In genomic region chr11:31810011-31810786, GRCm38 (mm10) we compare ENCODE assay signal across 13 mouse cellular contexts.
DNase-seq lines count a peak whose midpoint lies in the region; ATAC-seq and TF ChIP-seq lines count a peak whose summit lies in the region.
"Had no signal": no experiment of that assay in that cellular context is flagged by ENCODE, and none has a peak within 500 bp of the region (broad histone marks: within the 10 kb centered on the region; RNA-seq: fewer than 3 reads in every experiment).

No protein-coding gene starts in this region.

- DNase-seq in forebrain, embryonic 10.5 days (ENCODE audit: extremely low spot score, low spot score), result no peak
- DNase-seq in kidney, adult 11 months, result no peak
- no peak for DNase-seq in MEL (ENCODE audit: low read depth, low spot score)
- no peak for DNase-seq in liver, embryonic 14.5 days (ENCODE audit: low read depth in 3 of 3, low spot score in 3 of 3)
- no peak for DNase-seq in natural killer cell, adult 2 months (ENCODE audit: low spot score in 2 of 2)
- no peak for DNase-seq in urinary bladder, postnatal 36 days (ENCODE audit: low spot score in 2 of 2)
- DNase-seq: cerebellum, adult 2 months; lung, adult 18-20 months had no signal

- H3K27ac ChIP-seq in forebrain, embryonic 10.5 days, result peak overlapping the region; percentile 46; the same call in 1 of the 2 replicates
- H3K27ac ChIP-seq in forebrain, embryonic 12.5 days, result no peak overlapping the region
- H3K27ac ChIP-seq in kidney, embryonic 14.5 days (ENCODE audit: low read depth, low read length), result no peak overlapping the region
- H3K27ac ChIP-seq in MEL (ENCODE audit: control insufficient read depth, low read depth, low read length), result no peak overlapping the region
- H3K27ac ChIP-seq in liver, embryonic 14.5 days, result peak overlapping the region; percentile 96
- H3K27ac ChIP-seq: embryonic facial prominence, embryonic 12.5 days; neural tube, embryonic 12.5 days had no signal

- no peak overlapping the region for H3K4me2 ChIP-seq in forebrain, embryonic 12.5 days
- H3K4me2 ChIP-seq in kidney, embryonic 14.5 days (replicated peaks; ENCODE audit: low read depth, low read length), result no peak overlapping the region
- no peak overlapping the region for H3K4me2 ChIP-seq in liver, embryonic 14.5 days (ENCODE audit: low read depth)
- H3K4me2 ChIP-seq: embryonic facial prominence, embryonic 12.5 days; neural tube, embryonic 12.5 days had no signal

- no peak overlapping the region for H3K4me3 ChIP-seq in forebrain, embryonic 10.5 days
- H3K4me3 ChIP-seq in forebrain, embryonic 12.5 days (replicated peaks), result no peak overlapping the region
- no peak overlapping the region for H3K4me3 ChIP-seq in kidney, embryonic 14.5 days (ENCODE audit: low read length)
- H3K4me3 ChIP-seq in MEL (ENCODE audit: control insufficient read depth in 1 of 2, insufficient read depth in 1 of 2, low read depth in 2 of 2, low read length in 2 of 2), result no peak overlapping the region
- H3K4me3 ChIP-seq in liver, embryonic 14.5 days (ENCODE audit: insufficient read depth in 1 of 2, low read depth in 2 of 2, low read length in 2 of 2), result no peak overlapping the region
- H3K4me3 ChIP-seq: embryonic facial prominence, embryonic 12.5 days; neural tube, embryonic 12.5 days had no signal

- no peak for TF ChIP-seq RAD21 in MEL (IDR thresholded peaks at IDR 0.05; ENCODE audit: low read depth, low read length)

- no peak for TF ChIP-seq CTCF in MEL (IDR thresholded peaks at IDR 0.05 in 2 of 3, conservative IDR thresholded peaks at IDR 0.05 in 1 of 3; ENCODE audit: control insufficient read depth in 1 of 3, insufficient read depth in 1 of 3, low read depth in 2 of 3, low read length in 3 of 3, poor library complexity in 1 of 3, severe bottlenecking in 1 of 3)
- TF ChIP-seq CTCF in liver, embryonic 14.5 days (IDR thresholded peaks at IDR 0.05; ENCODE audit: low read depth), result no peak

- 0 out of 2 replicates have a peak, but pooled peaks cover under 1% of the 10 kb centered on the region for H3K9me3 ChIP-seq in forebrain, embryonic 10.5 days
- no peaks in the 10 kb centered on the region for H3K9me3 ChIP-seq in forebrain, embryonic 12.5 days
- H3K9me3 ChIP-seq in kidney, embryonic 14.5 days (ENCODE audit: control insufficient read depth, low read length), result no peaks in the 10 kb centered on the region
- no peaks in the 10 kb centered on the region for H3K9me3 ChIP-seq in MEL (replicated peaks; ENCODE audit: insufficient read depth, low read length)
- peaks cover under 1% of the 10 kb centered on the region; the same call in 1 of the 2 replicates for H3K9me3 ChIP-seq in liver, embryonic 14.5 days (ENCODE audit: control insufficient read depth, low read length)
- H3K9me3 ChIP-seq: embryonic facial prominence, embryonic 12.5 days; neural tube, embryonic 12.5 days had no signal

- no peak overlapping the region for H3K9ac ChIP-seq in forebrain, embryonic 12.5 days
- H3K9ac ChIP-seq in kidney, embryonic 14.5 days (ENCODE audit: low read depth, low read length), result no peak overlapping the region
- no peak overlapping the region for H3K9ac ChIP-seq in MEL (ENCODE audit: control insufficient read depth, low read depth, low read length, poor library complexity, severe bottlenecking)
- H3K9ac ChIP-seq in liver, embryonic 14.5 days (replicated peaks), result peak overlapping the region; percentile 0
- H3K9ac ChIP-seq: embryonic facial prominence, embryonic 12.5 days; neural tube, embryonic 12.5 days had no signal

- WGBS in forebrain, embryonic 10.5 days, result 69% methylated on average over 7 of the region's 7 CpGs
- WGBS in forebrain, embryonic 12.5 days, result 70% methylated on average over 7 of the region's 7 CpGs
- 46% methylated on average over 7 of the region's 7 CpGs for WGBS in kidney, embryonic 14.5 days
- WGBS in liver, embryonic 14.5 days (ENCODE audit: insufficient replicate concordance), result 39% methylated on average over 7 of the region's 7 CpGs

- no peak for ATAC-seq in forebrain, embryonic 12.5 days (ENCODE audit: low FRiP score)
- peak; percentile 41; the same call in 1 of the 2 replicates for ATAC-seq in kidney, embryonic 14.5 days (ENCODE audit: low FRiP score, low TSS enrichment)
- no peak for ATAC-seq in liver, embryonic 14.5 days (ENCODE audit: insufficient read depth)
- ATAC-seq: inflammation-experienced regulatory T-cells, adult 6 months had no signal

- no peak for TF ChIP-seq POLR2A in MEL (IDR thresholded peaks at IDR 0.05; ENCODE audit: control insufficient read depth in 1 of 2, insufficient read depth in 1 of 2, low read depth in 1 of 2, low read length in 2 of 2, poor library complexity in 1 of 2)

- no peaks in the 10 kb centered on the region for H3K36me3 ChIP-seq in forebrain, embryonic 10.5 days (replicated peaks)
- H3K36me3 ChIP-seq in forebrain, embryonic 12.5 days (replicated peaks), result no peaks in the 10 kb centered on the region
- H3K36me3 ChIP-seq in kidney, embryonic 14.5 days (ENCODE audit: control insufficient read depth, insufficient read depth, low read length), result no peaks in the 10 kb centered on the region
- peaks cover 0 to 12% of the 10 kb centered on the region in 2 experiments; a peak in 2 of 4 replicates for H3K36me3 ChIP-seq in MEL (ENCODE audit: control insufficient read depth in 1 of 2, insufficient read depth in 2 of 2, low read length in 2 of 2)
- H3K36me3 ChIP-seq in liver, embryonic 14.5 days (replicated peaks; ENCODE audit: control insufficient read depth, insufficient read depth, low read depth), result no peaks in the 10 kb centered on the region
- H3K36me3 ChIP-seq: embryonic facial prominence, embryonic 12.5 days; neural tube, embryonic 12.5 days had no signal

- no peaks in the 10 kb centered on the region for H3K27me3 ChIP-seq in forebrain, embryonic 10.5 days (ENCODE audit: poor library complexity, severe bottlenecking)
- no peaks in the 10 kb centered on the region for H3K27me3 ChIP-seq in forebrain, embryonic 12.5 days
- H3K27me3 ChIP-seq in kidney, embryonic 14.5 days (ENCODE audit: control insufficient read depth, insufficient read depth, low read length), result no peaks in the 10 kb centered on the region
- no peaks in the 10 kb centered on the region for H3K27me3 ChIP-seq in MEL (ENCODE audit: control insufficient read depth in 1 of 2, insufficient read depth in 2 of 2, low read length in 2 of 2)
- no peaks in the 10 kb centered on the region for H3K27me3 ChIP-seq in liver, embryonic 14.5 days (ENCODE audit: control insufficient read depth, insufficient read depth, low read length)
- H3K27me3 ChIP-seq: embryonic facial prominence, embryonic 12.5 days; neural tube, embryonic 12.5 days had no signal

- no peak for TF ChIP-seq EP300 in MEL (IDR thresholded peaks at IDR 0.05; ENCODE audit: low read depth in 1 of 2, low read length in 2 of 2)
- no peak for TF ChIP-seq EP300 in liver, embryonic 14.5 days (IDR thresholded peaks at IDR 0.05; ENCODE audit: low read depth)

- peaks cover 17% of the 10 kb centered on the region for H3K4me1 ChIP-seq in forebrain, embryonic 10.5 days
- peaks cover 7% of the 10 kb centered on the region; the same call in 1 of the 2 replicates for H3K4me1 ChIP-seq in forebrain, embryonic 12.5 days
- peaks cover 18% of the 10 kb centered on the region; the same call in 1 of the 2 replicates for H3K4me1 ChIP-seq in kidney, embryonic 14.5 days (ENCODE audit: control insufficient read depth, insufficient read depth, low read length)
- peaks cover 11 to 15% of the 10 kb centered on the region in 2 experiments for H3K4me1 ChIP-seq in MEL (ENCODE audit: control insufficient read depth in 1 of 2, insufficient read depth in 2 of 2, low read length in 2 of 2)
- H3K4me1 ChIP-seq in liver, embryonic 14.5 days (replicated peaks; ENCODE audit: control insufficient read depth in 2 of 2, insufficient read depth in 2 of 2, low read length in 1 of 2), result peaks cover 50 to 61% of the 10 kb centered on the region in 2 experiments

- no peaks in the 10 kb centered on the region for H3K79me2 ChIP-seq in MEL (ENCODE audit: control insufficient read depth, insufficient read depth, low read length, poor library complexity)

TF ChIP-seq in MEL, 35 proteins besides CTCF, POLR2A, EP300 and RAD21:
- TF ChIP-seq ZKSCAN1 (IDR thresholded peaks at IDR 0.05; ENCODE audit: low read depth, low read length), result no peak
- peak; percentile 47; the same call in 1 of the 2 replicates for TF ChIP-seq USF1 (IDR thresholded peaks at IDR 0.05; ENCODE audit: low read depth, low read length)

Comparison
In these comparisons a context has a peak if more than half of its experiments do, and no peak if none do; other contexts are left out.
1. H3K27ac ChIP-seq: peak in forebrain, embryonic 10.5 days (single experiment) and liver, embryonic 14.5 days (single experiment); none in forebrain, embryonic 12.5 days (single experiment), kidney, embryonic 14.5 days (single experiment) and MEL (single experiment).